Mouse (Mus musculus): Measurements from ENCODE around the gene Gsc2.

GRCm38 (mm10) chr16:17939255-17939751 lies 24.4 kb upstream of the Gsc2 start:
- no peak for TF ChIP-seq CTCF (IDR thresholded peaks at IDR 0.05; ENCODE audit: control insufficient read depth, insufficient read depth, low read length)
- no peak for TF ChIP-seq POLR2A (IDR thresholded peaks at IDR 0.05; ENCODE audit: borderline replicate concordance, control insufficient read depth, low read depth, low read length)
